In the genomic region with DNA sequence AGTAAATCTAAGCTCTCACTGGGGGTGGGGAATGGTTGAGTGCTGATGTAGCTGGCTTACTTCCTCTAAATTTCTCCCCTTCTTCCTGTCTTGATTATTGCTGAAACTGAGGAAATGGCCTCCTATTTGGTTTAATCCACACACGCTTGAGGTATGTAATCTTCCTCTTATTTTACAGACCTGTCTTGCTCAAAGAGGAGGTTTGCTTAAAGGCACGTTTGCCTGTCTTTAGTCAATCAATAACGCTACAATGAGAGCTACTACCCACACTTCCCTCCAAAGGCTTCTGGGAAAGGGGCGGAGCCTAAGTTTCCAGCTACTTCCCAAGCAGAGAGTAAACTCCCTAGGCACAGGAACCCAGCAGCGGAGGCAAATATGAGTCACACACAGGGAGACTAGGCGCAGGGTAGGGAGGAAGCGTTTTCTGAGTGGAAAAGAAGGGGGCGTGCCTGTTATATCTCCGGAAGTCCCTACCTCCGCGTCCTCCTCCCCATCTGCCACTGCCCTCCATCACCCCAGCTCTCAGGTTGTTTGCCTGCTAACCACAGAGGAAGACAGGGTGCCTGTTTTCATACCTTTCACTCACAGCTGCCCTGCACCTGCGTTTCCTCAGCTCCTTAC, we compare ENCODE assay signal across 9 mouse cellular contexts. TPM values are rescaled to one million over a fixed set of nuclear protein-coding genes. Genes with fewer than 3 reads are reported as not detected.
DNase-seq lines count a peak whose midpoint lies in the region; ATAC-seq lines count a peak whose summit lies in the region.
"Had no signal": no experiment of that assay in that cellular context is flagged by ENCODE, and none has a peak within 500 bp of the region (broad histone marks: within the 10 kb centered on the region; RNA-seq: fewer than 3 reads in every experiment).

No protein-coding gene starts in this region.

- peaks cover 74% of the 10 kb centered on the region for H3K4me1 ChIP-seq in megakaryocyte, embryonic 14.5 days
- H3K4me1 ChIP-seq in midbrain, embryonic 13.5 days (replicated peaks), result peaks cover 10% of the 10 kb centered on the region
- H3K4me1 ChIP-seq in forebrain, embryonic 14.5 days (ENCODE audit: control insufficient read depth, insufficient read depth, low read length), result peaks cover 5% of the 10 kb centered on the region

- DNase-seq in spleen, adult 18-20 months, result peak; percentile 63 to 79
- no peak for DNase-seq in spleen, postnatal 14 days (ENCODE audit: low spot score in 2 of 2)
- DNase-seq in kidney, postnatal 10 days, result peak; percentile 81
- DNase-seq in forebrain, embryonic 14.5 days (ENCODE audit: low spot score), result no peak
- DNase-seq in left cerebral cortex, adult 11 months (ENCODE audit: low spot score), result no peak

- H3K9ac ChIP-seq in midbrain, embryonic 13.5 days (replicated peaks), result no peak overlapping the region
- H3K9ac ChIP-seq in forebrain, embryonic 14.5 days (ENCODE audit: low read length), result no peak overlapping the region
- H3K9ac ChIP-seq: embryonic facial prominence, embryonic 15.5 days had no signal

- no peak overlapping the region for H3K4me2 ChIP-seq in midbrain, embryonic 13.5 days (replicated peaks)
- H3K4me2 ChIP-seq in forebrain, embryonic 14.5 days (ENCODE audit: low read length), result no peak overlapping the region
- H3K4me2 ChIP-seq: embryonic facial prominence, embryonic 15.5 days had no signal

- H3K27me3 ChIP-seq in megakaryocyte, embryonic 14.5 days (replicated peaks), result no peaks in the 10 kb centered on the region
- H3K27me3 ChIP-seq in midbrain, embryonic 13.5 days, result no peaks in the 10 kb centered on the region
- H3K27me3 ChIP-seq in forebrain, embryonic 14.5 days (replicated peaks; ENCODE audit: control insufficient read depth, insufficient read depth, low read length), result no peaks in the 10 kb centered on the region
- H3K27me3 ChIP-seq: embryonic facial prominence, embryonic 15.5 days had no signal

- H3K9me3 ChIP-seq in megakaryocyte, embryonic 14.5 days, result no peaks in the 10 kb centered on the region
- H3K9me3 ChIP-seq in midbrain, embryonic 13.5 days, result no peaks in the 10 kb centered on the region
- no peaks in the 10 kb centered on the region for H3K9me3 ChIP-seq in forebrain, embryonic 14.5 days (replicated peaks; ENCODE audit: control insufficient read depth, low read length)
- H3K9me3 ChIP-seq: embryonic facial prominence, embryonic 15.5 days had no signal

- ATAC-seq in erythroid progenitor cell, adult 5-6 weeks (replicated peaks; ENCODE audit: low FRiP score, poor library complexity, severe bottlenecking), result peak; percentile 59
- no peak for ATAC-seq in midbrain, embryonic 13.5 days
- no peak for ATAC-seq in forebrain, embryonic 14.5 days

- H3K27ac ChIP-seq in midbrain, embryonic 13.5 days, result no peak overlapping the region
- H3K27ac ChIP-seq in forebrain, embryonic 14.5 days (ENCODE audit: low read depth, low read length), result no peak overlapping the region
- H3K27ac ChIP-seq: embryonic facial prominence, embryonic 15.5 days had no signal

- H3K36me3 ChIP-seq in megakaryocyte, embryonic 14.5 days (replicated peaks; ENCODE audit: low read length), result no peaks in the 10 kb centered on the region
- no peaks in the 10 kb centered on the region for H3K36me3 ChIP-seq in midbrain, embryonic 13.5 days
- H3K36me3 ChIP-seq in forebrain, embryonic 14.5 days (ENCODE audit: control insufficient read depth, insufficient read depth, low read length), result no peaks in the 10 kb centered on the region
- H3K36me3 ChIP-seq: embryonic facial prominence, embryonic 15.5 days had no signal

- H3K4me3 ChIP-seq in megakaryocyte, embryonic 14.5 days (replicated peaks), result peak overlapping the region; percentile 71
- H3K4me3 ChIP-seq in midbrain, embryonic 13.5 days (replicated peaks), result no peak overlapping the region
- H3K4me3 ChIP-seq in forebrain, embryonic 14.5 days (ENCODE audit: low read depth, low read length), result no peak overlapping the region
- H3K4me3 ChIP-seq: embryonic facial prominence, embryonic 15.5 days had no signal

- WGBS in midbrain, embryonic 13.5 days, result 66% methylated on average over 12 of the region's 12 CpGs
- 75% methylated on average over 12 of the region's 12 CpGs for WGBS in forebrain, embryonic 14.5 days

RNA-seq across cellular contexts. Expression of a gene that starts 32.6 kb away (rescaled TPM):
- 0.36 and 2.5 TPM in 2 replicates for total RNA-seq in erythroid progenitor cell, adult 5-6 weeks (2015; ENCODE audit: low replicate concordance)
- total RNA-seq in erythroid progenitor cell, adult 5-6 weeks (2017; ENCODE audit: low replicate concordance), result 1.2 and 1.7 TPM in 2 replicates
- 11.6 and 16.1 TPM in 2 replicates for polyA plus RNA-seq in megakaryocyte, embryonic 14.5 days (2012; ENCODE audit: insufficient read depth, low replicate concordance)
- polyA plus RNA-seq in midbrain, embryonic 13.5 days (2015; fragmentation: Nextera tagmentation; extraction: Ambion mirVana), result 8.0 and 9.2 TPM in 2 replicates
- polyA plus RNA-seq in forebrain, embryonic 14.5 days (2014; fragmentation: Nextera tagmentation; extraction: Ambion mirVana), result 9.9 and 13.4 TPM in 2 replicates

RNA-seq across cellular contexts. Expression of a gene that starts 46.4 kb away (rescaled TPM):
- 0.42 and 1.4 TPM in 2 replicates for total RNA-seq in erythroid progenitor cell, adult 5-6 weeks (2015; ENCODE audit: low replicate concordance)
- 1.8 TPM in 1 of 2 replicates, not detected in the other for total RNA-seq in erythroid progenitor cell, adult 5-6 weeks (2017; ENCODE audit: low replicate concordance)
- not detected in 2 replicates for polyA plus RNA-seq in megakaryocyte, embryonic 14.5 days (2012; ENCODE audit: insufficient read depth, low replicate concordance)
- not detected in 2 replicates for polyA plus RNA-seq in midbrain, embryonic 13.5 days (2015; fragmentation: Nextera tagmentation; extraction: Ambion mirVana)
- polyA plus RNA-seq in forebrain, embryonic 14.5 days (2014; fragmentation: Nextera tagmentation; extraction: Ambion mirVana), result 0.07 TPM in 1 of 2 replicates, not detected in the other

Comparison
In these comparisons a context has a peak if more than half of its experiments do, and no peak if none do; other contexts are left out.
1. DNase-seq: peak in spleen, adult 18-20 months (2 of 2) and kidney, postnatal 10 days (single experiment); none in spleen, postnatal 14 days (0 of 2), forebrain, embryonic 14.5 days (single experiment) and left cerebral cortex, adult 11 months (single experiment).